ENCODE assay signal across 27 mouse cellular contexts in genomic region chr11:26742235-26742634, GRCm38 (mm10).
"Had no signal": no experiment of that assay in that cellular context is flagged by ENCODE, and none has a peak within 500 bp of the region (broad histone marks: within the 10 kb centered on the region; RNA-seq: fewer than 3 reads in every experiment).

No protein-coding gene starts in this region.

- DNase-seq: cerebellum, adult 9-10 months; cerebellum, adult 9-11 months; cerebellum, postnatal 10 days; cerebellum, postnatal 14 days; cerebellum, postnatal 25 days; cerebellum, postnatal 36 days; embryo, embryonic 11 days; forebrain, postnatal 0 days; gastrocnemius, adult 2 months; gastrocnemius, postnatal 10 days; gastrocnemius, postnatal 14 days; gastrocnemius, postnatal 25 days; gastrocnemius, postnatal 36 days; heart, adult 11 months; heart, adult 18-20 months; heart, adult 2 months had no signal

- H3K9me3 ChIP-seq: embryonic facial prominence, embryonic 13.5 days; embryonic facial prominence, embryonic 15.5 days; forebrain, embryonic 10.5 days; forebrain, embryonic 13.5 days; forebrain, embryonic 15.5 days had no signal

- H3K4me3 ChIP-seq: embryonic facial prominence, embryonic 10.5 days; embryonic facial prominence, embryonic 12.5 days; embryonic facial prominence, embryonic 13.5 days; embryonic facial prominence, embryonic 15.5 days; erythroblast, embryonic 14.5 days; forebrain, embryonic 10.5 days; forebrain, embryonic 12.5 days; forebrain, embryonic 13.5 days; forebrain, embryonic 15.5 days; gastrocnemius, adult 2 months; heart, adult 2 months had no signal

- H3K4me2 ChIP-seq: embryonic facial prominence, embryonic 12.5 days; embryonic facial prominence, embryonic 13.5 days; embryonic facial prominence, embryonic 15.5 days; forebrain, embryonic 12.5 days; forebrain, embryonic 13.5 days; forebrain, embryonic 15.5 days had no signal

- H3K27ac ChIP-seq: embryonic facial prominence, embryonic 10.5 days; embryonic facial prominence, embryonic 12.5 days; embryonic facial prominence, embryonic 13.5 days; embryonic facial prominence, embryonic 15.5 days; forebrain, embryonic 10.5 days; forebrain, embryonic 12.5 days; forebrain, embryonic 13.5 days; forebrain, embryonic 15.5 days; gastrocnemius, adult 2 months; heart, adult 2 months had no signal

- H3K4me1 ChIP-seq: embryonic facial prominence, embryonic 10.5 days; embryonic facial prominence, embryonic 12.5 days; embryonic facial prominence, embryonic 13.5 days; embryonic facial prominence, embryonic 15.5 days; forebrain, embryonic 10.5 days; forebrain, embryonic 12.5 days; forebrain, embryonic 13.5 days; forebrain, embryonic 15.5 days had no signal

- H3K27me3 ChIP-seq: embryonic facial prominence, embryonic 12.5 days; embryonic facial prominence, embryonic 13.5 days; embryonic facial prominence, embryonic 15.5 days; forebrain, embryonic 12.5 days; forebrain, embryonic 13.5 days; forebrain, embryonic 15.5 days had no signal

- H3K36me3 ChIP-seq: embryonic facial prominence, embryonic 10.5 days; embryonic facial prominence, embryonic 12.5 days; embryonic facial prominence, embryonic 13.5 days; embryonic facial prominence, embryonic 15.5 days; forebrain, embryonic 10.5 days; forebrain, embryonic 12.5 days; forebrain, embryonic 15.5 days had no signal

- ATAC-seq: forebrain, embryonic 13.5 days; forebrain, embryonic 14.5 days; forebrain, embryonic 15.5 days; forebrain, embryonic 16.5 days; forebrain, postnatal 0 days had no signal

- H3K9ac ChIP-seq: embryonic facial prominence, embryonic 12.5 days; embryonic facial prominence, embryonic 13.5 days; embryonic facial prominence, embryonic 15.5 days; forebrain, embryonic 12.5 days; forebrain, embryonic 13.5 days; forebrain, embryonic 15.5 days; forebrain, postnatal 0 days had no signal
